Mouse (Mus musculus) G1E (cell line): Measurements from ENCODE around the gene Runx2.

Source experiments
- CTCF ChIP-seq: IDR thresholded peaks from 2 replicates; pipeline ENCODE4 v1.5.1; 2012; ENCODE audit warnings: low read depth, low read length, inconsistent platforms, mixed read lengths
- GATA1 ChIP-seq: IDR thresholded peaks from 2 replicates; pipeline ENCODE4 v1.6.1; 2012; ENCODE audit warnings: borderline replicate concordance, low read length, inconsistent platforms, mixed read lengths
- TAL1 ChIP-seq: conservative IDR thresholded peaks from 2 replicates; pipeline ENCODE4 v1.6.1; 2012; ENCODE audit warnings: low read depth, low read length, inconsistent platforms, mixed read lengths

GRCm38 (mm10) chr17:44565884-44566515 is 248.6 kb downstream of the Runx2 start:
- TF ChIP-seq CTCF (no peak), GATA1 (no peak), TAL1 (no peak)
